Mouse (Mus musculus) brain, embryonic 14.5 days (tissue): Measurements from ENCODE around the gene Stx18. TPM values are rescaled to one million over a fixed set of nuclear protein-coding genes. Genes with fewer than 3 reads are reported as not detected.

Experiments
- DNase-seq: peaks from one replicate; pipeline ENCODE4 v3.0.0-alpha.2; 2011; ENCODE audit warnings: low read depth
- CTCF ChIP-seq: fragments of 200-500 bp; IDR thresholded peaks from 2 replicates; pipeline ENCODE4 v1.5.1; 2012; ENCODE audit warnings: inconsistent platforms, mild to moderate bottlenecking, moderate library complexity, borderline replicate concordance; ENCODE audit not compliant: insufficient read depth, insufficient read length; ENCODE audit errors: extremely low read depth
- POLR2A ChIP-seq: fragments of 200-500 bp; IDR thresholded peaks from 2 replicates; pipeline ENCODE4 v1.6.1; 2012; ENCODE audit warnings: mild to moderate bottlenecking, inconsistent platforms, borderline replicate concordance; ENCODE audit not compliant: poor library complexity, insufficient read depth, insufficient read length, severe bottlenecking; ENCODE audit errors: extremely low read depth
- polyA plus RNA-seq: library from polyadenylated mRNA; depleted of rRNA; stranded (reverse); fragments of >200 nt; gene quantifications from 2 replicates; pipeline ENCODE4 v1.2.3, GENCODE M21; 2012; rRNA removed

The Stx18 gene
- 25.6 and 28.0 TPM in 2 replicates for polyA plus RNA-seq

- TF ChIP-seq CTCF (no peak), POLR2A (peak; percentile 33; the same call in 1 of the 2 replicates)
- peak; percentile 97 for DNase-seq
Measured at GRCm38 (mm10) chr5:38038710-38039592, at the start of gene Stx18. Stx18 (plus strand) TSS chr5:38038742.

- DNase-seq: no peak
- TF ChIP-seq POLR2A (no peak), CTCF (no peak)
Measured at GRCm38 (mm10) chr5:37992346-37992745, 46.2 kb upstream of the Stx18 start.

GRCm38 (mm10) chr5:37998805-37999204, 39.7 kb upstream of the Stx18 start:
- no peak for TF ChIP-seq POLR2A
- TF ChIP-seq CTCF: no peak
- no peak for DNase-seq

DNA sequence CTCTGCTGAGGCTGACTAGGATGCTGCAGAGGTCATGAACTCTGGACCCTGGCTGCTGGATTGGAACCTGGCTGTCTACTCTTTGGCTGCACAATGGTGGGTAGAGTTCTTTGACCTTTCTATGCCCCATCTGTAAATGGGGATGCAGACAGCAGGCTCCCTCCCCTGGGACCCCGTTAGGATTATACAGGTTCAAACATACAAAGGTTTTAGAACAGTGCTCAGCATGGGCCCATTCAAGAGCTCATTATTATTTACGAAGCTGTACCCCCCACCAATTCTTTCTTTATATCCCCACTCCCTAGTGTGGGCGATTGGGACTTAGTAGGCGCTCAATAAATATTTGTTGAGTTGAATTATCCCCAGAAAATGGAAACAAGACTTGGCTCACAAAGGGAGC, 36.0 kb upstream of the Stx18 start:
- no peak for DNase-seq
- TF ChIP-seq POLR2A: no peak
- TF ChIP-seq CTCF: no peak

GRCm38 (mm10) chr5:38004746-38005145, 33.8 kb upstream of the Stx18 start:
- no peak for DNase-seq
- no peak for TF ChIP-seq CTCF
- no peak for TF ChIP-seq POLR2A

GRCm38 (mm10) chr5:38006415-38007347, 31.9 kb upstream of the Stx18 start:
- peak; percentile 13 for DNase-seq
- TF ChIP-seq CTCF (no peak), POLR2A (no peak)

DNA sequence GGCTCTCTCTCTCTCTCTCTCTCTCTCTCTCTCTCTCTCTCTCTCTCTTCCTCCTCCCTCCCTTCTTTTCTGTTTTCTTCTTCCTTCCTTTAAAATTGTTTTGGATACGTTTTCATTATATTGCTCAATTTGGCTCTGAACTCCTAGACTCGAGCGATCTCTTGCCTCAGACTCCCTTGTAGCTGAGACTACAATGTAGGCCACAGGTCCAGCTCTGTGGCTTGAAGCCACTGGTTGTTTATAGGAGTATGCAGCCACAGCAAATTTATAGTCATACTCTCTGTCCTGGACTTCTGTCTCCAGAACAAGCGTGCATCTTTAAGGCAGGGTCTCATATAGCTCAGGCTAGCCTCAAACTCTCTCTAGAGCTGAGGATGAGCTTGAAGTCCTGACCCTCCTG, 29.5 kb upstream of the Stx18 start:
- TF ChIP-seq POLR2A: no peak
- TF ChIP-seq CTCF: no peak
- no peak for DNase-seq

DNA sequence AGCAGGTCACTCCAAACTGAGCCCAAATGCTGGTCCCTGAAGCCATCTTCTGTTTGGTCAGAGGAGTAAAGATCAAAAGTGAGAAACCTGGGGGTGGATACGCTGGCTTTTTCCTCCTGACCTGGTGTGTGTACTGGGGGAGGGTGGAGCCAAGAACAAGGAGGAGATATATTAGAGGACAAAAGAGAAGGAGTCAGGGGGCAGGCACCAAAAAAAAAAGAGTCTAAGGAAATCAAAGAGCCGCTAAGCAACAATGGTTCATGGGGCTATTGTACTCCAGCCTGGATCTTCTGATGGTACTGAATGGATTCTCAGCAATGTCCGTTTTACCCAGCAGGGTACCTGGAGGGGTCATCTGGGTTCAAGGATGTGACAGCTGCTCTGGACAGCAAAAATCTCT, 23.6 kb upstream of the Stx18 start:
- TF ChIP-seq POLR2A (no peak), CTCF (no peak)
- no peak for DNase-seq

GRCm38 (mm10) chr5:38016945-38017344, 21.6 kb upstream of the Stx18 start:
- TF ChIP-seq POLR2A: no peak
- no peak for TF ChIP-seq CTCF
- DNase-seq: no peak

DNA sequence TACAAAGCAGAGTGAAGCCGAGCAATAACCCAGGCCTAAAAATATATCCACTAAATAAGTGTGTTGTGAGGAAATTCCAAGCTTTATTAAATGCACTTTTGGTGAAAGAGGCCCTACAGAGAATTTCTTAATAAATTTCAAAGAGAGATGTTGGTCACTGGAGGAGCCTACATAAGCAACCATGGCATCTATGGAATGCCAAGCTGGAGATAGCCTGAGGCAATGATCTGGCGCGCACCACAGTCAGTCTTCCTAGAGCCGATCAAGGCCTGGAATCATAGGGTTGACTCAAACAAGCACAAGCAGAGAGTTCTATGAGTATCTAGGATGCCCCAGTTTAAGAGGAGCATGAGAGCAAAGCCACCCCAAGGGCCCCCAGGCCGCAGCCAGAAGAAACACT, 10.9 kb upstream of the Stx18 start:
- TF ChIP-seq CTCF: no peak
- TF ChIP-seq POLR2A: no peak
- DNase-seq: no peak

- no peak for TF ChIP-seq POLR2A
- no peak for TF ChIP-seq CTCF
- DNase-seq: peak; percentile 14
Measured at GRCm38 (mm10) chr5:38038274-38038673, 268 bp upstream of the Stx18 start.

GRCm38 (mm10) chr5:38039796-38040195, 1.3 kb downstream of the Stx18 start:
- TF ChIP-seq POLR2A (no peak), CTCF (no peak)
- peak; percentile 11 for DNase-seq

GRCm38 (mm10) chr5:38044923-38045322, 6.4 kb downstream of the Stx18 start:
- TF ChIP-seq POLR2A: no peak
- no peak for TF ChIP-seq CTCF
- DNase-seq: no peak
